Mouse (Mus musculus): Measurements from ENCODE around the gene Taf1a.

DNA sequence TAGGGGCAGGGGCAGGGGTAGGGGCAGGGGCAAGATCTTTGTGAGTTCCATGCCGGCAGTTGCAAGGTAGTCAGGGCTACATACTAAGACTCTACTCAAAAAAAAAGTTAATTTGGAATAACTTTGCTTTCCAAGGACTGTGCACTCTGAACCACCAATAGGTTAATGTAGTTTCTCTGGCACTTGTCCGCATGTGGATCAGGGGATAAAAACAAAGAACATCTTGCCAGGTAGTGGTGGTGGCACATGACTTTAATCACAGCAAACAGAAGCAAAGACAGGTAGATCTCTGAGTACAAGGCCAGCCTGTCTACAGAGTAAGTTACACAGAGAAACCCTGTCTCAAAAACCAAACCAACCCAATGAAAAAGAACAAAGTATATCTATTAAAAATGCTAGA lies 6.2 kb upstream of the Taf1a start:
- TF ChIP-seq CTCF (IDR thresholded peaks at IDR 0.05; ENCODE audit: borderline replicate concordance, insufficient read depth, low read depth, low read length) (no peak), POLR2A (IDR thresholded peaks at IDR 0.05; ENCODE audit: borderline replicate concordance, insufficient read depth, low read length) (no peak)
